Mouse (Mus musculus) erythroblast, adult 5-6 weeks (primary cell): ENCODE measurements around the gene Fer1l5. TPM values are rescaled to one million over a fixed set of nuclear protein-coding genes. Genes with fewer than 3 reads are reported as not detected.

Experiments
- ATAC-seq: replicated peaks from 2 replicates; pipeline ENCODE4 v1.8.0; 2016; ENCODE audit warnings: moderate number of reproducible peaks, mild to moderate bottlenecking, moderate TSS enrichment, inconsistent platforms; ENCODE audit not compliant: poor library complexity, low FRiP score, severe bottlenecking
- total RNA-seq, 2 experiments: library from RNA; stranded (forward) in 1 of 2; stranded (reverse) in 1 of 2; fragments of 150-400 nt in 1 of 2; fragments of 200-764, 138-1000 nt in 1 of 2; gene quantifications; 2 replicates each; pipeline versions ENCODE4 v1.2.3 to v1.2.4; 2015 to 2017; ENCODE audit warnings: low replicate concordance in 2 of 2

The Fer1l5 gene
- total RNA-seq, 2 experiments from 2014 or later, result not detected

GRCm38 (mm10) chr1:36404531-36404930, 32.4 kb downstream of the Fer1l5 start:
- no peak for ATAC-seq

GRCm38 (mm10) chr1:36429511-36429910, 57.4 kb downstream of the Fer1l5 start:
- ATAC-seq, result no peak

GRCm38 (mm10) chr1:36432999-36433398, 60.9 kb downstream of the Fer1l5 start:
- no peak for ATAC-seq

GRCm38 (mm10) chr1:36433616-36434015, 61.5 kb downstream of the Fer1l5 start:
- no peak for ATAC-seq

GRCm38 (mm10) chr1:36435071-36435470, 63.0 kb downstream of the Fer1l5 start:
- ATAC-seq, result no peak

- ATAC-seq, result no peak
Observed at GRCm38 (mm10) chr1:36436515-36436914, 64.4 kb downstream of the Fer1l5 start.

- ATAC-seq, result no peak
Observed at GRCm38 (mm10) chr1:36437223-36437622, 65.1 kb downstream of the Fer1l5 start.

- ATAC-seq, result no peak
Observed at GRCm38 (mm10) chr1:36441101-36441500, 69.0 kb downstream of the Fer1l5 start.

- ATAC-seq, result peak; percentile 100
Observed at GRCm38 (mm10) chr1:36444471-36445464, 72.7 kb downstream of the Fer1l5 start, which contains the start of gene Lman2l. Gene Lman2l (minus strand): TSS chr1:36445271.

- no peak for ATAC-seq
Observed at GRCm38 (mm10) chr1:36445508-36445907, 73.4 kb downstream of the Fer1l5 start.

- no peak for ATAC-seq
Observed at GRCm38 (mm10) chr1:36446106-36446824, 74.2 kb downstream of the Fer1l5 start.

- no peak for ATAC-seq
Observed at GRCm38 (mm10) chr1:36446841-36447240, 74.8 kb downstream of the Fer1l5 start.

- no peak for ATAC-seq
Observed at GRCm38 (mm10) chr1:36454055-36454815, 82.1 kb downstream of the Fer1l5 start.

- no peak for ATAC-seq
Observed at GRCm38 (mm10) chr1:36457388-36458014, 85.4 kb downstream of the Fer1l5 start.

- ATAC-seq, result no peak
Observed at GRCm38 (mm10) chr1:36458169-36458568, 86.1 kb downstream of the Fer1l5 start.

GRCm38 (mm10) chr1:36461829-36462228, 89.7 kb downstream of the Fer1l5 start:
- ATAC-seq, result no peak

GRCm38 (mm10) chr1:36465641-36466160, 93.6 kb downstream of the Fer1l5 start:
- no peak for ATAC-seq

GRCm38 (mm10) chr1:36467446-36467845, 95.4 kb downstream of the Fer1l5 start:
- ATAC-seq, result no peak

- no peak for ATAC-seq
Observed at GRCm38 (mm10) chr1:36469811-36470444, 97.8 kb downstream of the Fer1l5 start.
